Mouse (Mus musculus): ENCODE data around the gene Ybx3. TPM values are rescaled to one million over a fixed set of nuclear protein-coding genes. Genes with fewer than 3 reads are reported as not detected.

Ybx3 gene
- total and polyA plus RNA-seq, 2 experiments: 16.8 to 18.3 TPM

- no peak overlapping the region for H3K27ac ChIP-seq (replicated peaks; ENCODE audit: insufficient read depth, low read depth, low read length)
- H3K9ac ChIP-seq (ENCODE audit: low read depth, low read length): no peak overlapping the region
- H3K79me2 ChIP-seq (ENCODE audit: control insufficient read depth, insufficient read depth, low read length): no peaks in the 10 kb centered on the region
- 0 out of 2 replicates have a peak, but pooled peaks cover 2% of the 10 kb centered on the region for H3K27me3 ChIP-seq (ENCODE audit: control insufficient read depth, insufficient read depth, low read length)
- no peak overlapping the region for H3K4me3 ChIP-seq (ENCODE audit: insufficient read depth, low read depth, low read length)
- TF ChIP-seq POLR2A (IDR thresholded peaks at IDR 0.05; ENCODE audit: extremely low read depth, insufficient read depth, low read length) (no peak), CTCF (IDR thresholded peaks at IDR 0.05; ENCODE audit: low read depth, low read length) (no peak)
- WGBS: 68% methylated on average over 5 of the region's 5 CpGs
- no peaks in the 10 kb centered on the region for H3K4me1 ChIP-seq (ENCODE audit: control insufficient read depth, insufficient read depth, low read length)
- H3K36me3 ChIP-seq (ENCODE audit: control insufficient read depth, insufficient read depth, low read length): peaks cover 7% of the 10 kb centered on the region
- DNase-seq (ENCODE audit: extremely low read depth, low read depth, low spot score): peak; percentile 17
Observed at GRCm38 (mm10) chr6:131360693-131361092, 27.6 kb downstream of the Ybx3 start.

GRCm38 (mm10) chr6:131359543-131359942, 28.7 kb downstream of the Ybx3 start:
- TF ChIP-seq CTCF (IDR thresholded peaks at IDR 0.05; ENCODE audit: low read depth, low read length) (no peak), POLR2A (IDR thresholded peaks at IDR 0.05; ENCODE audit: extremely low read depth, insufficient read depth, low read length) (no peak)
- DNase-seq (ENCODE audit: extremely low read depth, low read depth, low spot score): no peak
- Histone ChIP-seq H3K27me3 (ENCODE audit: control insufficient read depth, insufficient read depth, low read length) (0 out of 2 replicates have a peak, but pooled peaks cover 2% of the 10 kb centered on the region), H3K9ac (ENCODE audit: low read depth, low read length) (no peak overlapping the region), H3K79me2 (ENCODE audit: control insufficient read depth, insufficient read depth, low read length) (no peaks in the 10 kb centered on the region), H3K27ac (replicated peaks; ENCODE audit: insufficient read depth, low read depth, low read length) (no peak overlapping the region), H3K4me3 (ENCODE audit: insufficient read depth, low read depth, low read length) (no peak overlapping the region), H3K36me3 (ENCODE audit: control insufficient read depth, insufficient read depth, low read length) (peaks cover 4% of the 10 kb centered on the region; the same call in 1 of the 2 replicates), H3K4me1 (ENCODE audit: control insufficient read depth, insufficient read depth, low read length) (no peaks in the 10 kb centered on the region)
- WGBS: 81% methylated on average over 2 of the region's 2 CpGs

GRCm38 (mm10) chr6:131354913-131355312, 33.4 kb downstream of the Ybx3 start:
- Histone ChIP-seq H3K4me1 (ENCODE audit: control insufficient read depth, insufficient read depth, low read length) (0 out of 2 replicates have a peak, but pooled peaks cover 4% of the 10 kb centered on the region), H3K4me3 (ENCODE audit: insufficient read depth, low read depth, low read length) (no peak overlapping the region), H3K9ac (ENCODE audit: low read depth, low read length) (no peak overlapping the region), H3K27ac (replicated peaks; ENCODE audit: insufficient read depth, low read depth, low read length) (no peak overlapping the region), H3K79me2 (ENCODE audit: control insufficient read depth, insufficient read depth, low read length) (no peaks in the 10 kb centered on the region), H3K27me3 (ENCODE audit: control insufficient read depth, insufficient read depth, low read length) (peaks cover 2% of the 10 kb centered on the region; the same call in 1 of the 2 replicates), H3K36me3 (ENCODE audit: control insufficient read depth, insufficient read depth, low read length) (no peaks in the 10 kb centered on the region)
- DNase-seq (ENCODE audit: extremely low read depth, low read depth, low spot score): no peak
- TF ChIP-seq POLR2A (IDR thresholded peaks at IDR 0.05; ENCODE audit: extremely low read depth, insufficient read depth, low read length) (no peak), CTCF (IDR thresholded peaks at IDR 0.05; ENCODE audit: low read depth, low read length) (no peak)
- WGBS: 63% methylated on average over 4 of the region's 4 CpGs

- TF ChIP-seq POLR2A (IDR thresholded peaks at IDR 0.05; ENCODE audit: extremely low read depth, insufficient read depth, low read length) (no peak), CTCF (IDR thresholded peaks at IDR 0.05; ENCODE audit: low read depth, low read length) (peak; percentile 96)
- DNase-seq (ENCODE audit: extremely low read depth, low read depth, low spot score): peak; percentile 63
- WGBS: 2% methylated on average over 16 of the region's 16 CpGs
Observed at GRCm38 (mm10) chr6:131353352-131353919, 34.8 kb downstream of the Ybx3 start, which contains the start of gene Styk1. TSS of gene Styk1 (minus strand) at chr6:131353597.

GRCm38 (mm10) chr6:131347026-131347425, 41.2 kb downstream of the Ybx3 start:
- TF ChIP-seq CTCF (IDR thresholded peaks at IDR 0.05; ENCODE audit: low read depth, low read length) (no peak), POLR2A (IDR thresholded peaks at IDR 0.05; ENCODE audit: extremely low read depth, insufficient read depth, low read length) (no peak)
- 85% methylated on average over 2 of the region's 2 CpGs for WGBS
- no peak overlapping the region for H3K27ac ChIP-seq (replicated peaks; ENCODE audit: insufficient read depth, low read depth, low read length)
- H3K4me3 ChIP-seq (ENCODE audit: insufficient read depth, low read depth, low read length): no peak overlapping the region
- DNase-seq (ENCODE audit: extremely low read depth, low read depth, low spot score): no peak
- H3K9ac ChIP-seq (ENCODE audit: low read depth, low read length): no peak overlapping the region
- no peaks in the 10 kb centered on the region for H3K36me3 ChIP-seq (ENCODE audit: control insufficient read depth, insufficient read depth, low read length)
- H3K79me2 ChIP-seq (ENCODE audit: control insufficient read depth, insufficient read depth, low read length): no peaks in the 10 kb centered on the region
- no peaks in the 10 kb centered on the region for H3K27me3 ChIP-seq (ENCODE audit: control insufficient read depth, insufficient read depth, low read length)
- H3K4me1 ChIP-seq (ENCODE audit: control insufficient read depth, insufficient read depth, low read length): no peaks in the 10 kb centered on the region

More at GRCm38 (mm10) chr6:131353352-131353919, 34.8 kb downstream of the Ybx3 start, which contains the start of gene Styk1:
- Histone ChIP-seq H3K27me3 (ENCODE audit: control insufficient read depth, insufficient read depth, low read length) (peaks cover 2% of the 10 kb centered on the region; the same call in 1 of the 2 replicates), H3K4me3 (ENCODE audit: insufficient read depth, low read depth, low read length) (no peak within 1 kb of the TSS), H3K79me2 (ENCODE audit: control insufficient read depth, insufficient read depth, low read length) (no peaks in the 10 kb centered on the region), H3K4me1 (ENCODE audit: control insufficient read depth, insufficient read depth, low read length) (0 out of 2 replicates have a peak, but pooled peaks cover 4% of the 10 kb centered on the region), H3K27ac (replicated peaks; ENCODE audit: insufficient read depth, low read depth, low read length) (no peak within 1 kb of the TSS), H3K36me3 (ENCODE audit: control insufficient read depth, insufficient read depth, low read length) (no peaks in the 10 kb centered on the region), H3K9ac (ENCODE audit: low read depth, low read length) (no peak within 1 kb of the TSS)

GRCm38 (mm10) chr6:131344346-131344745, 43.9 kb downstream of the Ybx3 start:
- H3K27me3 ChIP-seq (ENCODE audit: control insufficient read depth, insufficient read depth, low read length): no peaks in the 10 kb centered on the region
- no peak for DNase-seq (ENCODE audit: extremely low read depth, low read depth, low spot score)
- H3K79me2 ChIP-seq (ENCODE audit: control insufficient read depth, insufficient read depth, low read length): no peaks in the 10 kb centered on the region
- no peak overlapping the region for H3K9ac ChIP-seq (ENCODE audit: low read depth, low read length)
- no peaks in the 10 kb centered on the region for H3K36me3 ChIP-seq (ENCODE audit: control insufficient read depth, insufficient read depth, low read length)
- TF ChIP-seq POLR2A (IDR thresholded peaks at IDR 0.05; ENCODE audit: extremely low read depth, insufficient read depth, low read length): no peak
- no peak for TF ChIP-seq CTCF (IDR thresholded peaks at IDR 0.05; ENCODE audit: low read depth, low read length)
- H3K4me1 ChIP-seq (ENCODE audit: control insufficient read depth, insufficient read depth, low read length): no peaks in the 10 kb centered on the region
- H3K27ac ChIP-seq (replicated peaks; ENCODE audit: insufficient read depth, low read depth, low read length): no peak overlapping the region
- 74% methylated on average over 7 of the region's 7 CpGs for WGBS
- no peak overlapping the region for H3K4me3 ChIP-seq (ENCODE audit: insufficient read depth, low read depth, low read length)

All from liver, adult 2 months (tissue).